Mouse (Mus musculus): ENCODE measurements at regions not wholly inside any gene's neighbourhood (a gene's known extent, or its start where the extent isn't known, plus 50 kb on each side); places are given as distances from the start of the nearest gene placed in this dataset.
A peak's percentile ranks its signal among the peaks of the same experiment; 100 is the strongest.

GRCm38 (mm10) chr1:111699030-111699732 lies 165.5 kb downstream of the Dsel start:
- Histone ChIP-seq H3K4me1 (ENCODE audit: control insufficient read depth, insufficient read depth, low read length) (no peaks in the 10 kb centered on the region), H3K9me3 (ENCODE audit: control insufficient read depth, low read length) (no peaks in the 10 kb centered on the region; the same call in 1 of the 2 replicates), H3K36me3 (ENCODE audit: control insufficient read depth, insufficient read depth, low read length) (no peaks in the 10 kb centered on the region), H3K27ac (ENCODE audit: low read depth, low read length) (no peak overlapping the region), H3K4me3 (ENCODE audit: low read depth, low read length) (no peak overlapping the region), H3K4me2 (ENCODE audit: low read depth) (no peak overlapping the region), H3K27me3 (ENCODE audit: control insufficient read depth, insufficient read depth, low read length) (no peaks in the 10 kb centered on the region), H3K9ac (ENCODE audit: low read length) (no peak overlapping the region)
- ATAC-seq (ENCODE audit: insufficient read depth, low FRiP score, low TSS enrichment), result 0 out of 2 replicates have a peak, but pooled peaks have one; percentile 23
- DNase-seq (ENCODE audit: low spot score), result no peak

GRCm38 (mm10) chr1:111660950-111661349 lies 203.8 kb downstream of the Dsel start:
- no peak for DNase-seq (ENCODE audit: low spot score)

GRCm38 (mm10) chr1:111660099-111660670 lies 204.5 kb downstream of the Dsel start:
- Histone ChIP-seq H3K9me3 (ENCODE audit: control insufficient read depth, low read length) (no peaks in the 10 kb centered on the region), H3K9ac (ENCODE audit: low read length) (no peak overlapping the region), H3K36me3 (ENCODE audit: control insufficient read depth, insufficient read depth, low read length) (no peaks in the 10 kb centered on the region), H3K27ac (ENCODE audit: low read depth, low read length) (no peak overlapping the region), H3K4me1 (ENCODE audit: control insufficient read depth, insufficient read depth, low read length) (no peaks in the 10 kb centered on the region), H3K27me3 (ENCODE audit: control insufficient read depth, insufficient read depth, low read length) (no peaks in the 10 kb centered on the region), H3K4me2 (ENCODE audit: low read depth) (no peak overlapping the region), H3K4me3 (ENCODE audit: low read depth, low read length) (no peak overlapping the region)
- WGBS, result 9% methylated on average over 2 of the region's 2 CpGs
- no peak for DNase-seq (ENCODE audit: low spot score)
- peak; percentile 29; the same call in 1 of the 2 replicates for ATAC-seq (ENCODE audit: insufficient read depth, low FRiP score, low TSS enrichment)

More at GRCm38 (mm10) chr1:111660950-111661349, 203.8 kb downstream of the Dsel start:
- Histone ChIP-seq H3K36me3 (ENCODE audit: control insufficient read depth, insufficient read depth, low read length) (no peaks in the 10 kb centered on the region), H3K27ac (ENCODE audit: low read depth, low read length) (no peak overlapping the region), H3K4me2 (ENCODE audit: low read depth) (no peak overlapping the region), H3K27me3 (ENCODE audit: control insufficient read depth, insufficient read depth, low read length) (no peaks in the 10 kb centered on the region), H3K9ac (ENCODE audit: low read length) (no peak overlapping the region), H3K9me3 (ENCODE audit: control insufficient read depth, low read length) (no peaks in the 10 kb centered on the region), H3K4me1 (ENCODE audit: control insufficient read depth, insufficient read depth, low read length) (no peaks in the 10 kb centered on the region), H3K4me3 (ENCODE audit: low read depth, low read length) (no peak overlapping the region)
- 77% methylated on average over 1 of the region's 1 CpGs for WGBS
- peak; percentile 46; the same call in 1 of the 2 replicates for ATAC-seq (ENCODE audit: insufficient read depth, low FRiP score, low TSS enrichment)

- peak; percentile 88 for ATAC-seq (ENCODE audit: insufficient read depth, low FRiP score, low TSS enrichment)
- Histone ChIP-seq H3K4me1 (ENCODE audit: control insufficient read depth, insufficient read depth, low read length) (no peaks in the 10 kb centered on the region), H3K27me3 (ENCODE audit: control insufficient read depth, insufficient read depth, low read length) (no peaks in the 10 kb centered on the region), H3K4me3 (ENCODE audit: low read depth, low read length) (no peak overlapping the region), H3K9ac (ENCODE audit: low read length) (no peak overlapping the region), H3K27ac (ENCODE audit: low read depth, low read length) (no peak overlapping the region), H3K9me3 (ENCODE audit: control insufficient read depth, low read length) (no peaks in the 10 kb centered on the region), H3K36me3 (ENCODE audit: control insufficient read depth, insufficient read depth, low read length) (no peaks in the 10 kb centered on the region), H3K4me2 (ENCODE audit: low read depth) (no peak overlapping the region)
- 66% methylated on average over 3 of the region's 3 CpGs for WGBS
- DNase-seq (ENCODE audit: low spot score), result peak; percentile 15
Observed at GRCm38 (mm10) chr1:111633860-111634460, 230.8 kb downstream of the Dsel start.

Measured in neural tube, embryonic 11.5 days (tissue).